Mouse (Mus musculus) neutrophil, adult 5-6 weeks (primary cell): Measurements from ENCODE around the gene Arhgap44. TPM values are rescaled to one million over a fixed set of nuclear protein-coding genes. Genes with fewer than 3 reads are reported as not detected.

Experiments used
- ATAC-seq: fragments of 151-379, 151-347 bp; 2 replicates; pipeline ENCODE4 v1.8.0; 2017; ENCODE audit warnings: mild to moderate bottlenecking, moderate TSS enrichment; ENCODE audit not compliant: insufficient number of reproducible peaks, poor library complexity, low FRiP score, severe bottlenecking; ENCODE audit errors: extremely low read depth
- total RNA-seq: library from RNA; stranded (forward); fragments of 200-1000 nt; gene quantifications from 2 replicates; pipeline ENCODE4 v1.2.3, GENCODE M21; 2017

The Arhgap44 gene
- total RNA-seq, 1 experiment from 2014 or later, result not detected

GRCm38 (mm10) chr11:65092851-65093250 lies 69.9 kb downstream of the Arhgap44 start:
- ATAC-seq, result no peak

GRCm38 (mm10) chr11:65090386-65090785 lies 72.4 kb downstream of the Arhgap44 start:
- no peak for ATAC-seq

- no peak for ATAC-seq
Observed at GRCm38 (mm10) chr11:65089982-65090381, 72.8 kb downstream of the Arhgap44 start.

GRCm38 (mm10) chr11:65089282-65089681 lies 73.5 kb downstream of the Arhgap44 start:
- ATAC-seq, result no peak

GRCm38 (mm10) chr11:65088451-65089222 lies 74.1 kb downstream of the Arhgap44 start:
- ATAC-seq, result no peak

GRCm38 (mm10) chr11:65080761-65081160 lies 82.0 kb downstream of the Arhgap44 start:
- no peak for ATAC-seq

- ATAC-seq, result no peak
Observed at GRCm38 (mm10) chr11:65080274-65080673, 82.5 kb downstream of the Arhgap44 start.

GRCm38 (mm10) chr11:65069609-65070008 lies 93.2 kb downstream of the Arhgap44 start:
- ATAC-seq, result no peak

- no peak for ATAC-seq
Observed at GRCm38 (mm10) chr11:65069051-65069450, 93.7 kb downstream of the Arhgap44 start.

GRCm38 (mm10) chr11:65065201-65065600 lies 97.6 kb downstream of the Arhgap44 start:
- ATAC-seq, result no peak

- ATAC-seq, result no peak
Observed at GRCm38 (mm10) chr11:65061437-65061836, 101.3 kb downstream of the Arhgap44 start.

- ATAC-seq, result no peak
Observed at GRCm38 (mm10) chr11:65059531-65059930, 103.2 kb downstream of the Arhgap44 start.

GRCm38 (mm10) chr11:65058224-65058908 lies 104.4 kb downstream of the Arhgap44 start:
- ATAC-seq, result no peak

- no peak for ATAC-seq
Observed at GRCm38 (mm10) chr11:65055596-65055995, 107.2 kb downstream of the Arhgap44 start.

- no peak for ATAC-seq
Observed at GRCm38 (mm10) chr11:65054216-65054615, 108.5 kb downstream of the Arhgap44 start.

GRCm38 (mm10) chr11:65050819-65051218 lies 111.9 kb downstream of the Arhgap44 start:
- no peak for ATAC-seq

GRCm38 (mm10) chr11:65049090-65049489 lies 113.7 kb downstream of the Arhgap44 start:
- no peak for ATAC-seq

GRCm38 (mm10) chr11:65040556-65040955 lies 122.2 kb downstream of the Arhgap44 start:
- ATAC-seq, result no peak

- no peak for ATAC-seq
Observed at GRCm38 (mm10) chr11:65039517-65040095, 123.2 kb downstream of the Arhgap44 start.

- ATAC-seq, result no peak
Observed at GRCm38 (mm10) chr11:65038996-65039395, 123.8 kb downstream of the Arhgap44 start.
